Mouse (Mus musculus) spleen, postnatal 4 days (tissue): Measurements from ENCODE around the gene Ulk1.

Source experiments
- DNase-seq, 2 experiments: peaks; one replicate each; pipeline ENCODE4 v3.0.0; 2022; ENCODE audit warnings: low spot score in 2 of 2

The Ulk1 gene

DNA sequence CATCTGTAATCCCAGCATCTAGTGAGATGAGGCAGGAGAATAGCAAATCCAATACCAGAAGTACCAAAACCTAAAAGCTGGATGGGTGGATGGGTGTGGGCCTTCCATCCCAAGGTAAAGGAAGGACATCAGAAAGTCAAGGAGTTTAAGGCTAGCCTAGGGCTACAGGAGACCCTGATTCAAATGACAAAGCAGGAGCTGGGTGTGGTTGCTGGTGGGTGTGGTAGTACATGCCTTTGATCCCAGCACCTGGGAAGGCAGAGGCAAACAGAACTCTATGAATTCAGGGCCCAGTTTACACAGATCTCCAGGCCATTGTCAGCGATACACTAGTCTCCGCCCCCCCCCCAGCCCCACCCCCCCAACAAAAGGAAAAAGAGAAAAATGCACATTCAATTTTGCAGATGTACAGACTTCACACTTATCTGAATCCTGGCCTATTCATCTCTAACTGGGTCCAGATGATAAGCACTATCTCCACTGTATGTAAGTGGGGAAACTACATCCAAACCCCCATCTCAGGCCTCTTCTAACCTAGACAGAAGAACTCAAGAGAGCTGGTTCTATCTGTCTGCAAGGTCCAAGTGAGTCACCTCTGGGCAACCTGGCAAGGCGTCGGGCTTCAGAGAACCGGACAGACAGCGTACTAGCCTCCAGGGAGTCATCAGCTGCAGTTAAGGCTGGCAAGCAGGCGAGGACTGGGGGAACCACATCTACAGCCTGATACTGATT is 5.7 kb downstream of the Ulk1 start:
- peak in 1 of 2 experiments; percentile 11 for DNase-seq

DNA sequence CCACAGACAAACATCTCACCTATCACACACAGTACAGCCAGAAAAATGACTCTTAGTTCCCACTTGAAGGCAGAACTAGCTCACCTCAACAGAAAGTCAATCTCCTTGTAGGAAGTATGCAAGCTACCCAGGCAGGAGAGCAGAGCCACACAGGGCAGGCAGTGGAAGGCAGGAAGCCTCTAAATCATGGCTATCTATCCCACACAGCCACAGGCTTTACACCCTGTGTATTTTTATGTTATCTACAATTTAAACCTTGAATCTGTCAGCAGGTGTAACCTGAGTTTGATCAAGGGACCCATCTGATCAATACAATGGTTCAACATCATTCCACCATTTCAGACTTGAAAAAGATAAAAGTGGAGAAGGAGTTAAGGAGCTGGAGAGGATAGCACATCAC is 7.1 kb downstream of the Ulk1 start:
- no peak for DNase-seq

DNA sequence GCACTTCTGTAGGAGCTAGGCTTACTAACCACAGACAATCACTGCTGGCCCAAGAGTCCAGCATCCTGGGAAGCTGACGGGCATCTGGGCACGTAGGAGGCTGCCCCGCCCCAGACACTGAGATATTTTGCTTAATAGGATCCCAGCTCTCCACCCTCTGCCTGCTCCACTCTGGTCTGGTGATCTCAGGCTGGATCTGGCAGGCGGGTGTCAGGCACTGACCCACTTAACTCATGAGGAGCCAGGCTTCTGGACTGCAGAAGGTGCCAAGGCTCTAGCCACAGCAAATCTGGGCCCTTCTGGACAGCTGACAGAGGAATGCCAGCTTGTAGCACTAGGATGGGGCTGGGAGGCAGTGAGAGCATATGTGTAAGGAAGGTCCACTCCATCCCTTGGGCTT is 7.7 kb downstream of the Ulk1 start:
- peak in 1 of 2 experiments; percentile 11 for DNase-seq

DNA sequence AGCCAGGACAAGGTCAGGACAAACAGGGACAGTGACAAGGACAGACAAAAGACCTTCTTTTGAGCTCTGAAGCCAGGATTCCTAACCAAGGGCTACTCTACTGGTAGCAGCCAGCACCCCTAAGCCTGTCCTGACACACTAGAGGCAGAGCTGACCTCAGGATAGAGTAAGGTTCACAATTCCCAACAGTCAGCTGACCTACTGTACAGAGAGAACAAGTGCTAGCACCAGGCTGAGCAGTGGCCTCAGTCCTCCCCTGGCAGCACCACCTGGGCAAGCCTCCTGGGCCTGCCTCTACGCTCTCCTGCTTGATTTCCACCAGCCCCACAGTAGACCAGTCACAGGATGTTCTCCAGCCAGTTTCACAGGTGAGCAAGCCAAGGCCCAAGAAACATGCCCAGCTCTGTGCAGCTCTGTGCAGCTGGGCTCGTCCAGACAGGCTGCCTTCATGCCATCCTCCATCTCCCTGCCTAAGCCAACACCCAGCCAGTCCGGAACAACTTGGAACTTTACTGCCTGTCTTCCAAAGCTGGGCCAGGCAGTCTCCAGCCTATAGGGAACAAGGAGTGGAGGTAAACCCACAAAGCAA is 8.8 kb downstream of the Ulk1 start:
- peak in 1 of 2 experiments; percentile 11 for DNase-seq

- DNase-seq = no peak
Measured at GRCm38 (mm10) chr5:110797696-110798095, 12.2 kb downstream of the Ulk1 start.

DNA sequence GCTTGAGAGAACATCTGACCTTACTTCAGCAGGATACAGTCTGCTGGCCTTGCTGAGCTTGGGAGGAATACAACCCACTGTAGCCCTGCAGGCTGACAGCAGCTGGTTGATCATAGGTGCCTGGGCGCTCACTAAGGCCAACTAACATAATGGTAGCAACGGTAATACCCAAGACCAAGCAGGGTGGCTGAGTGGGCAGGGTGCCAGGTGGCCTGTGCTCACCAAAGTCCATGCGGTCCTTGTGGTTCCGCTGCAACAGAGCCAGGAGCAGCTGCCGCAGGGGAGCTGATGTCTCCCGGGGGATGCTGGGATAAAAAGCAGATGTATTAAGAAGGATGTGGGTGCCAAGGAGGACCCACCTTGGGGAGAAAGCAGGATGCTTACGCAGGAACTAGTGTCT is 15.5 kb downstream of the Ulk1 start:
- no peak for DNase-seq

DNA sequence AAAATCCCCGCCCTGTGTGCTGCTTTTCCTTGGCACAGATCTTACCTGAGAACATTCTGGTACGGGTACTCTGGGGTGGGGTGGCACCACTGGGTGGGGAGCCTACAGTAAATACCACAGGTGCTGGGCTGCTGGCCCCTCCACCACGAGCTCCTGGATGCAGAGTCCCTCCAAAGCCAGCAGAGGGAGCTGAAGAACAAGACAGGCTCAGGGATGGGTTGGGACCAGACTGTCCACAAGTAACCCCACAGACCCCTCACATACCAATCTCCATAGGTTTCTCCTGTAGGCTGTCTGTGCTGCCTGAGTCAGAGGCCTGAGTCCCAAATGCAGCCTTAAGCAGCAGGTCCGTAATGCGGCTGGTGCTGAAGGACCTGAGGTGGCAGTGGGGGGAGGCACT is 21.2 kb downstream of the Ulk1 start:
- DNase-seq = no peak

DNA sequence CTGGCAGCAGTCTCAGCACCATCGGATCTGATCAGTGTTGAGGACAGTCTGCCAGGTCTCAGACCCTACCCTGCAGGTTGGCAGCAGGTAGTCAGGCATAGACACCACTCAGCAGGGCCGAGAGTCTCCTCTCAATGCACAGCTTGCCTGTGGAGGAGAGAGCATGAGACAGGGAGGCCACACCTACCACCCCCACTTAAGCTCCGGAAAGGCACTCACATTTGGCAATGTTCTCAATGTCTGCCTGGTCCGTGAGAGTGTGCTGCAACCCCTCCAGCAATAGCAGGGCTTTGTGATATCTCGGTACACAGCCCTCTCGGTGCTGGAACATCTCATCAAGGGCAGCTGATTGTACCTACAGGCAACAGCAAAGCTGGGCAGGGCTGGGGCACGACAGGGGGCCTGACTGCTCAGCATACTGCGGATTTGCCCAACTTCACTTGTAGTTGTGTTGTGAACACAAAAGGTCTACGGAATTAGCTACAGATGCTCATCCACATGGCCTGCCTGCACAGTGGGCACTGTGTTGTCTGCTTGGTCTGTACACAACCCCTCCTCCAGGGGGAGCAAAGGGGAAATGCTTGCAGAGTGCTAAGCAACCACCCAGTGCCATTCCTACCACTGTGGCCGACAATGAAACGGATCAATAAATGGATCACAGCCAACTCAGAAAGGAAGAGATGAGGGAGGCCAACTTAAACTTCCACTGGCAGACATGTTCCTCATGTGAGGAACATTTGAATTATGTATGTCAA is 23.6 kb downstream of the Ulk1 start:
- no peak for DNase-seq

DNA sequence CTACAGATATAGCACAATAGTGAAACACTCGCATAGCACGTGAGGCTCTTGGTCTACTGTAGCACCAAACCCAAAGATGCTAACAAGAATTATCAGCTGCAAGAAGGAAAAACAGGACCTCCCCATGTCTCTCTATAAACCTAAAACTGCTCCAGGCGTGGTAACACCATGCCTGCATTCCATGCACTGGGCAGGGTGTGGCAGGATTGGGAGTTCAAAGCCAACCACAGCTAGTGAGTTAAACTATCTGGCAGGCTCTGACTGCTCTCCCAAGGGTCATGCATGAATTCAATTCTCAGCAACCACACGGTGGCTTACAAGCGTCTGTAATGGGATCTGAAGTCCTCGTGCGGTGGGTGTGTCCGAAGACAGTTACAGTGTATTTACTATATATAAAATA is 26.7 kb downstream of the Ulk1 start:
- DNase-seq = no peak

DNA sequence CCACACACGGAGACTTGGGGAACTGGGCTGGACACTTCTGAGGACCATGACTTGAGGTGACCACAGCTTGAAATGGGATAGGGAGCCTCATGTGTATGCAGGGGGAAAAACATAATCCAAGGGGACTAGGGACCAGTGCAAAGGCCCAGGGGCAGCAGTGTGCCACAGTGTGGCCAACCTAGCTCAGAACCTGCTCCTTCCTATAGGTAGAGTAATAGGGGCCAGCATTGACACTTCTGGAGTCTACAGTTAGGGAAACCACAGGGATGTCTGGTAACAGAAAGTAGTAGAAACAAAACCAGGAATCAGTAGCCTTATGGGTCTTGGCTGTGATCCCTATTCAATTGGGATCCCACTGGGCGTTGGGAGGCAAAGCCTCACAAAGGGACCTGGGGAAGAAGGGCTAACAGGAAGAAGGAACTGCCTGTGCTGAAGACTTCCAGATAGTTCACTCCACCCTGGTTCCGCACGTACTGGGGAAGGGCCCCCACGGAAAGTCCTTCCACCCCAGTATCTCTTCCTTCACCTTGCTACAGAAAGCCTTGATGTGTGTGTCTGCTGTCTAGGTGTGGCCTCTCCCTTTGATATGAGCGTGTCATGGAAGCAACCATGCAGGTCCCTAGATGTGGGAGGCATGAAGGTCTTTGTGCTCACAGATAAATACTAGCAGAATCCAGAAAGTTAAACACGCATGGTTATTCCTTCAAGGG is 28.2 kb downstream of the Ulk1 start:
- DNase-seq = no peak

DNA sequence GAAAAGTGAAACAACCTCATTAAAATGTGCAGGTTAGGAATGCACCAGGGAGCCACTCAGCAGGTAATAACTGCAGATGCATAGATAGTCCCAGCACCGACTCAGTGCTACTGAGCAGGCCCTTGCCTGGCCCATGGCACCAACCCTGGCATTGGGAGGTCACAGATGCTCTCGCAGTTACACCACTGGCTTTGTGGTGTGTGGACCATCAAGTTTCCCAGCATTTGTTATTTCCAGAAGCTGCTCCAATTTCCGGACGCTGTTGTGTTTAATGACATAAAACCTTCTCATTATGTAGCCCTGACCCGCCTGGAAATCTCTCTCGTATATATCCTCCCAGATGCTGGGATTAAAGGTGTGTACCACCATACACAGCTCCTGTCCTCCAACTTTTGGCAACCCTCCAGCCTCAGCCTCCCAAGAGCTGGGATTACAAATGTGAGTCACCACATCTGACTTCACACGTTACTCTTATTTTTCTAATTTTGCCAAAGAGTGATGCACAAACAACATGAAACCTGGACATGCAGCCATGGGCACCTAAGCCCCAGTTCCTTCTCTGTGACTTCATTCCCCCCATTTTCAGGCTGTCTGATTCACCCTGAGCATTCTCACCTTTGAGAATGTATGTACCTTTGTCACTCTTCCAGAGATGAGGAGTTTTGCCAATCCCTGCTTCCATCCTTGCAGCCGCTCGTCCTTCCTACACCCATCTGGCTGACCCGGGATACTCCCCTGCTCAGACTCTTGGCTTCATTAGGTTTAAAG is 29.0 kb downstream of the Ulk1 start:
- peak in 1 of 2 experiments; percentile 51 for DNase-seq

- DNase-seq = peak; percentile 90 to 95
Measured at GRCm38 (mm10) chr5:110779998-110780760, 29.7 kb downstream of the Ulk1 start, which contains the start of gene Pus1. Gene Pus1, minus strand, starts transcription at chr5:110780659.

- DNase-seq = peak in 1 of 2 experiments; percentile 65
Measured at GRCm38 (mm10) chr5:110779276-110779997, 30.5 kb downstream of the Ulk1 start.

- peak in 1 of 2 experiments; percentile 56 for DNase-seq
Measured at GRCm38 (mm10) chr5:110778263-110778662, 31.6 kb downstream of the Ulk1 start.

GRCm38 (mm10) chr5:110776141-110776540 is 33.8 kb downstream of the Ulk1 start:
- no peak for DNase-seq

GRCm38 (mm10) chr5:110774511-110774910 is 35.4 kb downstream of the Ulk1 start:
- DNase-seq = no peak

DNA sequence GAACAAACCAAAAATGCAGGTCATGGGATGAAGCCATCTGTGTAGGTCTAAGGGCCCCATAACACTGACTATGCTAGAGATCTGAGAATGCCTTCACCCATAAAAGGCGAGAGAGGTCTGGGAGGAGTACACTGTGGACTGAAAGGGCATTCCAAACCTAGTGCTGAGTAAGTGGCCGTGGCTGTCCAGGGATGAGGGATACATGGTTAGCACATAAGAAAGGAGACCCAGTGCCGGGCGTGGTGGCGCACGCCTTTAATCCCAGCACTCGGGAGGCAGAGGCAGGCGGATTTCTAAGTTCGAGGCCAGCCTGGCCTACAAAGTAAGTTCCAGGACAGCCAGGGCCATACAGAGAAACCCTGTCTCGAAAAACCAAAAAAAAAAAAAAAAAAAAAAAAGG is 37.0 kb downstream of the Ulk1 start:
- DNase-seq = peak in 1 of 2 experiments; percentile 58

DNA sequence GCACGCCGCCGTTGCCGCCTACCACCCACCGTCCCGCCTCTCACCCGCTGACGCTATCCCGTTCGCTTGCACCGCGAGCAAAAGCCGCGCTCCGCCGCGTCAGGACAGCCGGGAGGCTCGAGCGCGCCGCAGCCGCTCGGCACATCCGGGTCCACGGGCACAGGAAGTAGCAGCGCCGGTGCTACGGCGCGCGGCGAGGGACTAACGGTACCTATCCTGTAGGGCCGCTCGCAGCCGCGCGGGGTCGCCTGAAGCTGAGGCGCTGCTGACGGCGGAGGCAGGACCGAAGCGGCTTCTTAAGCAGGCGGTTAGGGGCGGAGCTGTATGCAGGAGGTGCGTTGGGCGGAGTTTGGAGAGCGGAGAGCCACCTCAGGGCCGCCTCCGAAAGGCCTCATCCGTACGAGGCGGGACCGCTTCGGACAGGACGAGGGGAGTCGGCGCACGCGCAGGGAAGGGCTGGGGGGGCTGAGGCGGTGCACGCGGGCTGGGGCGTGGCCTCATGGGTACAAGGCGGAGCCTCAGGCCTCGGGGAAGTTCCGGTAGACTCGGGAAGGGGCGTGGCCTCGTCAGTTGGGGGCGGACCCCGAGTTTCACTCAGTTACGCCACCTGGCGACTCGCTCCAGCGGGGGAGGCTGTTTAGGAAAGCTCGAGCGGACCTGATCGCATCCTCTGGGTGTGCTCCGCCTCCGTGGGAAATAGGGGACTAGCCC is 39.3 kb downstream of the Ulk1 start, which contains the start of gene Ep400:
Gene Ep400 (minus strand): TSS at position 270 of the 711 bp plus-strand sequence.
- peak; percentile 100 for DNase-seq

- peak in 1 of 2 experiments; percentile 63 for DNase-seq
Measured at GRCm38 (mm10) chr5:110770031-110770445, 39.9 kb downstream of the Ulk1 start.
